Mouse (Mus musculus) C2C12 (cell line): ENCODE measurements around the gene Frmd6. TPM values are rescaled to one million over a fixed set of nuclear protein-coding genes. Genes with fewer than 3 reads are reported as not detected.

ENCODE experiments used
- H3K27me3 ChIP-seq: one replicate; pipeline ENCODE4 v1.6.1; 2011; ENCODE audit not compliant: control insufficient read depth, insufficient read depth, insufficient read length
- H3K36me3 ChIP-seq: one replicate; pipeline ENCODE4 v1.6.1; 2011; ENCODE audit not compliant: control insufficient read depth, insufficient read depth
- H3K4me3 ChIP-seq: one replicate; pipeline ENCODE4 v1.5.1; 2011; ENCODE audit warnings: mild to moderate bottlenecking, control low read depth; ENCODE audit not compliant: poor library complexity, insufficient read depth, severe bottlenecking
- H3K79me2 ChIP-seq: one replicate; pipeline ENCODE4 v1.6.1; 2011; ENCODE audit not compliant: control insufficient read depth, insufficient read depth
- H3K79me3 ChIP-seq: one replicate; pipeline ENCODE4 v1.6.1; 2011; ENCODE audit warnings: low read depth, control low read depth
- H3ac ChIP-seq: one replicate; pipeline ENCODE3; 2011; ENCODE audit warnings: low read depth; ENCODE audit not compliant: control insufficient read depth, insufficient read length
- CEBPB ChIP-seq: IDR thresholded peaks from one replicate; pipeline ENCODE4 v1.6.1; 2011; ENCODE audit warnings: low read depth, mild to moderate bottlenecking, control low read depth, moderate library complexity
- CTCF ChIP-seq: IDR thresholded peaks from one replicate; pipeline ENCODE4 v1.5.1; 2011; ENCODE audit not compliant: control insufficient read depth, insufficient read depth, insufficient read length
- FOSL1 ChIP-seq: IDR thresholded peaks from one replicate; pipeline ENCODE4 v1.8.0; 2011; ENCODE audit warnings: mild to moderate bottlenecking, low read length; ENCODE audit not compliant: poor library complexity, insufficient read depth, severe bottlenecking
- MAX ChIP-seq: IDR thresholded peaks from one replicate; pipeline ENCODE4 v1.6.1; 2011; ENCODE audit warnings: mild to moderate bottlenecking, control low read depth
- MYOD1 ChIP-seq: IDR thresholded peaks from one replicate; pipeline ENCODE4 v1.6.1; 2011; ENCODE audit warnings: low read depth; ENCODE audit not compliant: control insufficient read depth, insufficient read length
- MYOG ChIP-seq: IDR thresholded peaks from one replicate; pipeline ENCODE4 v1.6.1; 2011; ENCODE audit not compliant: control insufficient read depth, insufficient read length; ENCODE audit errors: extremely low read depth
- USF1 ChIP-seq: IDR thresholded peaks from one replicate; pipeline ENCODE4 v1.6.1; 2011; ENCODE audit warnings: low read depth, mild to moderate bottlenecking, control low read depth, moderate library complexity
- polyA plus RNA-seq: library from polyadenylated mRNA; unstranded; fragments of >200 nt; fragmentation: generic; extraction: Trizol; gene quantifications from one replicate; pipeline ENCODE4 v1.2.1, GENCODE M21; 2012; ENCODE audit warnings: missing spikeins

Frmd6 gene
- polyA plus RNA-seq, 1 experiment: 29.2 TPM

GRCm38 (mm10) chr12:70867780-70868179, 42.5 kb downstream of the Frmd6 start:
- H3ac ChIP-seq: no peak overlapping the region
- H3K27me3 ChIP-seq: no peaks in the 10 kb centered on the region
- H3K79me2 ChIP-seq: peaks cover 93% of the 10 kb centered on the region
- H3K36me3 ChIP-seq: peaks cover 62% of the 10 kb centered on the region
- no peak overlapping the region for H3K4me3 ChIP-seq
- no peak for TF ChIP-seq USF1
- no peak for TF ChIP-seq MYOD1
- no peak for TF ChIP-seq MYOG
- no peak for TF ChIP-seq FOSL1
- no peak for TF ChIP-seq CTCF
- no peak for TF ChIP-seq MAX
- no peak for TF ChIP-seq CEBPB
- peaks cover 46% of the 10 kb centered on the region for H3K79me3 ChIP-seq

GRCm38 (mm10) chr12:70868190-70868987, 43.1 kb downstream of the Frmd6 start:
- Histone ChIP-seq H3K36me3 (peaks cover 63% of the 10 kb centered on the region), H3ac (no peak overlapping the region), H3K4me3 (no peak overlapping the region), H3K79me3 (peaks cover 41% of the 10 kb centered on the region), H3K79me2 (peaks cover 87% of the 10 kb centered on the region), H3K27me3 (no peaks in the 10 kb centered on the region)
- TF ChIP-seq CEBPB (no peak), FOSL1 (no peak), USF1 (no peak), MAX (no peak), MYOG (no peak), CTCF (no peak), MYOD1 (no peak)

- H3K4me3 ChIP-seq: no peak overlapping the region
- peaks cover 63% of the 10 kb centered on the region for H3K36me3 ChIP-seq
- peaks cover 41% of the 10 kb centered on the region for H3K79me3 ChIP-seq
- no peaks in the 10 kb centered on the region for H3K27me3 ChIP-seq
- no peak overlapping the region for H3ac ChIP-seq
- TF ChIP-seq MAX (no peak), CEBPB (no peak), USF1 (no peak)
- peaks cover 84% of the 10 kb centered on the region for H3K79me2 ChIP-seq
These were observed 43.6 kb downstream of the Frmd6 start for GRCm38 (mm10) chr12:70868988-70869291.

- TF ChIP-seq CTCF: no peak
- TF ChIP-seq USF1: no peak
- no peak for TF ChIP-seq CEBPB
- no peak for TF ChIP-seq MYOG
- TF ChIP-seq FOSL1: no peak
- no peak for TF ChIP-seq MAX
- no peak for TF ChIP-seq MYOD1
- peaks cover 46% of the 10 kb centered on the region for H3K36me3 ChIP-seq
These were observed 48.2 kb downstream of the Frmd6 start for GRCm38 (mm10) chr12:70873544-70873943.

GRCm38 (mm10) chr12:70876270-70876998, 51.1 kb downstream of the Frmd6 start:
- TF ChIP-seq FOSL1 (no peak), CTCF (no peak), MYOD1 (no peak), CEBPB (no peak), MAX (no peak), USF1 (no peak), MYOG (no peak)
- Histone ChIP-seq H3K79me2 (peaks cover 18% of the 10 kb centered on the region), H3K36me3 (peaks cover 63% of the 10 kb centered on the region), H3K27me3 (no peaks in the 10 kb centered on the region), H3K4me3 (no peak overlapping the region), H3K79me3 (peaks cover 4% of the 10 kb centered on the region), H3ac (no peak overlapping the region)

More at GRCm38 (mm10) chr12:70873544-70873943, 48.2 kb downstream of the Frmd6 start:
- H3K4me3 ChIP-seq: no peak overlapping the region
- H3K79me3 ChIP-seq: peaks cover 23% of the 10 kb centered on the region
- H3ac ChIP-seq: no peak overlapping the region
- H3K27me3 ChIP-seq: no peaks in the 10 kb centered on the region
- peaks cover 46% of the 10 kb centered on the region for H3K79me2 ChIP-seq
